Mouse (Mus musculus) embryonic fibroblast, embryonic 13.5 days (primary cell): Measurements from ENCODE around the gene Ctsd. TPM values are rescaled to one million over a fixed set of nuclear protein-coding genes. Genes with fewer than 3 reads are reported as not detected.
"Not testable (repeated sequence)": the region's sequence is repeated elsewhere in the genome, so short reads cannot be mapped to it uniquely, and the experiment has no call there.

ENCODE experiments used
- H3K27ac ChIP-seq: 2 replicates; pipeline ENCODE4 v1.5.1; 2012; ENCODE audit warnings: low read length, control low read depth, inconsistent platforms; ENCODE audit not compliant: insufficient read depth
- H3K4me1 ChIP-seq: 2 replicates; pipeline ENCODE4 v1.6.1; 2011; ENCODE audit warnings: low read length; ENCODE audit not compliant: control insufficient read depth, insufficient read depth
- H3K4me3 ChIP-seq: 2 replicates; pipeline ENCODE4 v1.5.1; 2011; ENCODE audit warnings: mild to moderate bottlenecking, control low read depth, low read length; ENCODE audit not compliant: insufficient read depth
- CTCF ChIP-seq: IDR thresholded peaks from 2 replicates; pipeline ENCODE4 v1.5.1; 2011; ENCODE audit warnings: mild to moderate bottlenecking, control low read depth, low read length, moderate library complexity, borderline replicate concordance; ENCODE audit not compliant: insufficient read depth
- POLR2A ChIP-seq: IDR thresholded peaks from 2 replicates; pipeline ENCODE4 v1.6.1; 2011; ENCODE audit warnings: low read depth, mild to moderate bottlenecking, control low read depth, low read length, moderate library complexity
- polyA plus RNA-seq: library from polyadenylated mRNA; stranded (reverse); fragments of >200 nt; gene quantifications from 2 replicates; pipeline ENCODE4 v1.2.4, GENCODE M21; 2011; ENCODE audit warnings: low read depth; ENCODE audit not compliant: missing spikeins, insufficient read length

Gene Ctsd
- polyA plus RNA-seq, 1 experiment = 617 TPM

GRCm38 (mm10) chr7:142421826-142422225 lies 34.0 kb upstream of the Ctsd start:
- H3K27ac ChIP-seq = no peak overlapping the region
- TF ChIP-seq POLR2A (no peak), CTCF (no peak)
- no peak overlapping the region for H3K4me3 ChIP-seq

DNA sequence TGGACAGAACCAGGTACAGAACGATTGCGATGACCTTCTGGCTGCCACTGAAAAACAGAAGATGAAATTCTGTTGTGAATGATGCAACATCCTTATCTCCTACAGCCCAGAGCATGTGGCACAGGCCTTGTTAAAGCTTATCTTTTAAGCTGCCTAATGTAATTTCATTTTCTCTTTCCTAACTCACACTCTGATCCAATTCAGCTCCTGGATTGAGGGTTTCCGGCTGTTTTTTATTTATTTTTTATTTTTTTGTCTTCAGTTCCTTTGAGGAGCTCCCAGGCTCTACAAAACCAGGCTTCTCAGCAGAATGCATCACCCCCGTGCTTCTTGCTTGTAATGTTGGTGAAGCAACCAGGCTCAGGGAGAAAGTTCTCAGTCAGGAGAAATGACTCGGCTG lies 32.0 kb upstream of the Ctsd start:
- Histone ChIP-seq H3K4me3 (no peak overlapping the region), H3K4me1 (no peaks in the 10 kb centered on the region), H3K27ac (no peak overlapping the region)
- TF ChIP-seq CTCF = no peak
- TF ChIP-seq POLR2A = no peak

More at GRCm38 (mm10) chr7:142421826-142422225, 34.0 kb upstream of the Ctsd start:
- no peaks in the 10 kb centered on the region for H3K4me1 ChIP-seq

- TF ChIP-seq POLR2A (no peak), CTCF (no peak)
- Histone ChIP-seq H3K27ac (no peak overlapping the region), H3K4me3 (no peak overlapping the region), H3K4me1 (no peaks in the 10 kb centered on the region)
These were observed 30.8 kb upstream of the Ctsd start for GRCm38 (mm10) chr7:142418679-142419078.

DNA sequence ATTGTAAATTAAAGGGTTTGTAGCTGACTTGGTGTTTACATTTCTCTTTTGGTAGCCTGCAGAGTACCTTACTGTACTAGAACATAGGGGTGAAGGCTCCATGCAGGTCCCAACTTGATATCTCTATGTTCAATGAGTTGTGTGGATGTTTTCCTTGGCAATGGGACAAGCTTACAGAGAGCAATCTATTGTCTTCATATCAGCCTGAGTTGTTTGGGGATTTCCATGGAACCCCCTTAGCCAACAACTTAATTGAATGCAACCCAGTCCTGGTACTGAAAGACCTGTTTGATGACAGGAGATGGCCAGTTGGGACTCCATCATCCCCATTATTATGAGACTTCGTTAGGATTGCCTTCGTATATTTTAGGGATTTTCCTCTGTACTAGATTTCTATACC lies 30.2 kb upstream of the Ctsd start:
- H3K27ac ChIP-seq = no peak overlapping the region
- TF ChIP-seq POLR2A = no peak
- TF ChIP-seq CTCF = no peak
- H3K4me3 ChIP-seq = no peak overlapping the region
- no peaks in the 10 kb centered on the region for H3K4me1 ChIP-seq

DNA sequence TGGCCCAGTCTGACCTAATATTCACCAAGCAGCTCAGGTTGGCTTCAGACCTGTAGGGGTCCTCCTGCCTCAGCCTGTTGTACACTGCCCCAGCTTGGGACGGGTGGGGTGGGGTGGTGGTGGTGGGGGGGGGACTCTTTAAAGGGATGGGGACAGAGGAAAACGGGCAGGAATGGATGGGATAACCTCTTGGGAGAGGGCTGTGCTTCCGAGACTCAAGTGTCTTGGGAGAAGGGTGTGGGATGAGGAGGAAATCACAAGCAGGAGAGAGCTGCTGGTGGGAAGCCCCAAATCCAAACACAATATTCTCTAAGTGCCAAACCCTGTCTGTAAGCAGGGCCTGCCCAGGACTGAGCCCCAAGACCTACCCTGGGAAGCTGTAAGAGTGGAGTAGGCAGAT lies 28.4 kb upstream of the Ctsd start:
- no peak for TF ChIP-seq CTCF
- TF ChIP-seq POLR2A = no peak
- H3K4me1 ChIP-seq = no peaks in the 10 kb centered on the region
- H3K4me3 ChIP-seq = no peak overlapping the region
- H3K27ac ChIP-seq = no peak overlapping the region

- Histone ChIP-seq H3K4me3 (no peak overlapping the region), H3K27ac (no peak overlapping the region), H3K4me1 (no peaks in the 10 kb centered on the region)
- no peak for TF ChIP-seq CTCF
- TF ChIP-seq POLR2A = no peak
These were observed 27.5 kb upstream of the Ctsd start for GRCm38 (mm10) chr7:142415314-142415713.

DNA sequence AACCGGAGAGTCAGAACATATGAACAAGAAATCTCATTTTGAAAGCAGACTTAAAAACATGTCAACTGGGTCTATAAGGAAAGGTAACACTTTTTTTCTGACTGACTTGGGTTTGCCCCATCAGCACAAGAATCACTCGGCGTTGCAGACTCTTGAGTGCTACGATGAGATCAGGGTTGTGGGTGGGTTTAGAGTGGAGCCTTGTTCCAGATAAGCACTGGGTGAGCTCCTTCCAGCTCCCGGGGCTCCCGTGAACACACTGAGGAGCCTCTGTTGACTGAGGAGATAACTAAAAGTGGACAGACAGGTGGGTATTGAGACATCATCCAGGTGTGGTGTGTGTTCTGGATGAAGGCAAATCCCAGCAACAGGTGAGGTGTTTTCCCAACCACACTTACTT lies 25.4 kb upstream of the Ctsd start:
- H3K4me1 ChIP-seq = no peaks in the 10 kb centered on the region
- no peak for TF ChIP-seq CTCF
- no peak for TF ChIP-seq POLR2A
- no peak overlapping the region for H3K27ac ChIP-seq
- H3K4me3 ChIP-seq = no peak overlapping the region

- no peak overlapping the region for H3K4me3 ChIP-seq
- no peak for TF ChIP-seq POLR2A
- no peaks in the 10 kb centered on the region for H3K4me1 ChIP-seq
- no peak overlapping the region for H3K27ac ChIP-seq
These were observed 21.8 kb upstream of the Ctsd start for GRCm38 (mm10) chr7:142409603-142410002.

GRCm38 (mm10) chr7:142408686-142409085 lies 20.8 kb upstream of the Ctsd start:
- Histone ChIP-seq H3K4me3 (no peak overlapping the region), H3K4me1 (no peaks in the 10 kb centered on the region)
- TF ChIP-seq POLR2A = no peak
- no peak for TF ChIP-seq CTCF

DNA sequence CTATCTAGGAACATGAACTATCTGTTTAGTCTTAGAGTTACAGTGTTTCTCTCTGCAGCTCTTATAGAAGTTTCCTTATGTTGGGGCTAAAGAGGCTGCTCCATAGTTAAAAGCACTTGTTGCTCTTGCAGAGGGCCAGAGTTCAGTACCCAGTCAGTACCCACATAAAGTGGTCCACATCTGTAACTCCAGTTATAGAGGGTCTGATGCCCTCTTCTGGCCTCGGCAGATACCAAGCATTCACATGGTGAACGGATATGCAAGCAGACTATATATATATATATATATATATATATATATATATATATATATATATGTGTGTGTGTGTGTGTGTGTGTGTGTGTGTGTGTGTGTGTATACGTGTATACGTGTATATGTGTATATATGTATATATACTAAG lies 20.1 kb upstream of the Ctsd start:
- no peaks in the 10 kb centered on the region for H3K4me1 ChIP-seq
- no peak overlapping the region for H3K4me3 ChIP-seq
- H3K27ac ChIP-seq = no peak overlapping the region
- TF ChIP-seq CTCF (no peak), POLR2A (no peak)

More at GRCm38 (mm10) chr7:142408686-142409085, 20.8 kb upstream of the Ctsd start:
- no peak overlapping the region for H3K27ac ChIP-seq

DNA sequence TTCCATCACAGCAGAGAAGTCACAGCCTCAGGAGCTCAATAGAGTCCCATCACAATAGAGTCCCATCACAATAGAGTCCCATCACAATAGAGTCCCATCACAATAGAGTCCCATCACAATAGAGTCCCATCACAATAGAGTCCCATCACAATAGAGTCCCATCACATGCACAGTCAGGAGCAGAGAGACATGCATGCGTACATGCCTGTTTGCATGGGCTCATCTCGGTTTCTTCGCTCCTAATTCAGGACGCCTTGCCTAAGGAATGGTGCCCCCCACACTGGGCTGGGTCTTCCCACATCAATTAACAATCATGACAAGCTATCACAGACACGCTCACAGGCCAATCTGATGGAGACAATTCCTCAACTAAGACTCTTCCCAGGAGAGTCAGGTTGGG lies 17.3 kb upstream of the Ctsd start:
- H3K4me1 ChIP-seq, H3K4me3 ChIP-seq, H3K27ac ChIP-seq: not testable (repeated sequence)

GRCm38 (mm10) chr7:142403591-142403990 lies 15.8 kb upstream of the Ctsd start:
- Histone ChIP-seq H3K4me1 (no peaks in the 10 kb centered on the region), H3K4me3 (no peak overlapping the region), H3K27ac (no peak overlapping the region)
- no peak for TF ChIP-seq POLR2A
- no peak for TF ChIP-seq CTCF
